Mouse (Mus musculus): ENCODE measurements around the gene Rtn1.

DNA sequence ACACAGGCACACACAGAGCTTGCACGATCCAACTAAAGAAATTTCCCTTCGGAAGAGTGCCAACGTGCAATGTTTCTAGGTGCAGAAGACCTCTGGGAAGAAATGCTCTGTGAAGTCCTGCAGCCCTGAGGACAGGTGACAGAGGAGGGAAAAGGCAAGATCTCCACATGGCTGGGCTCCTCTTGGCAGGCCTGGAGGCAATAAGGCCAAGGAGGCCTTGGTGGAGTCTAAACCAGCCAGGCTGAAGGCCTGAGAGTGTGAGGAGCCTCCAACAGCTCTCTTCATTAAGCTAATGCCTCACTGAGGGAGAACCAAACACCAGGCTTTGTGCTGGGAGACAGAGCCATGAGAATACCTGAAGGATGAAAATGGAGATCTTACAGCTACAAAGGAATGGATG is 183.5 kb downstream of the Rtn1 start:
- TF ChIP-seq CTCF (IDR thresholded peaks at IDR 0.05; ENCODE audit: extremely low read depth, insufficient read length, insufficient replicate concordance, low read depth, low read length) = no peak
- TF ChIP-seq POLR2A (IDR thresholded peaks at IDR 0.05; ENCODE audit: low read depth, low read length) = no peak

All from small intestine, adult 2 months (tissue).